Mouse (Mus musculus): ENCODE results near the gene BC107364. TPM values are rescaled to one million over a fixed set of nuclear protein-coding genes. Genes with fewer than 3 reads are reported as not detected.

BC107364 gene
- not detected for polyA plus RNA-seq (2017; shearing (Covaris generic))

DNA sequence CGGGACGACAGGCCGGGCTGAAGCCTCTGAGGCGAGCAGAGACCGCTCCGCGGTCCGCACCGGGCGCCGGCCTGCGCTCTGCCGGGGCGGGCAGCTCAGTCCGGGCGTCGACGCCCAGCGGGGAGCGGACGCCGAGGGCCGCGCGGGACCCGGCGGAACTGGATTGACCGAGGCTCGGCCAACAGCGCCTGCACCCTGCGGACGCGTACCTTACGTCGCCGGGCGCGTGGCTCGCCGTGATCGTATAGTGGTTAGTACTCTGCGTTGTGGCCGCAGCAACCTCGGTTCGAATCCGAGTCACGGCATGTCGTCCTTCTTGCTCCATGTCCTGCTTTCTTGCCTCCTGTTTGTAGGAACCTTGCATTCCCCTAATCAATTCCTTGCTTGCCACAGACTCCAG, at the start of gene BC107364:
BC107364 (minus strand) TSS at position 45 of the 400 bp plus-strand sequence.

Other genes with a start within 250 kb of the BC107364 start
- gene Bola1, start 232.6 kb downstream of the BC107364 start, polyA plus RNA-seq (2017; shearing (Covaris generic)) = 37.2 TPM
- not detected for gene Hist2h2ab, start 232.4 kb downstream of the BC107364 start, polyA plus RNA-seq (2017; shearing (Covaris generic))
- 5.7 TPM for gene Hist2h2ac, start 231.4 kb downstream of the BC107364 start, polyA plus RNA-seq (2017; shearing (Covaris generic))
- 4.3 TPM for gene Hist2h2be, start 231.2 kb downstream of the BC107364 start, polyA plus RNA-seq (2017; shearing (Covaris generic))
- 0.43 TPM for gene Hist2h3c2, start 213.2 kb downstream of the BC107364 start, polyA plus RNA-seq (2017; shearing (Covaris generic))
- gene Hist2h2aa2, start 212.0 kb downstream of the BC107364 start, polyA plus RNA-seq (2017; shearing (Covaris generic)) = 39.8 TPM
- 1.5 TPM for gene Hist2h2aa1, start 206.8 kb downstream of the BC107364 start, polyA plus RNA-seq (2017; shearing (Covaris generic))
- not detected for gene Hist2h3c1, start 205.6 kb downstream of the BC107364 start, polyA plus RNA-seq (2017; shearing (Covaris generic))
- 2.3 TPM for gene Hist2h4, start 189.0 kb downstream of the BC107364 start, polyA plus RNA-seq (2017; shearing (Covaris generic))
- gene Hist2h3b, start 183.7 kb downstream of the BC107364 start, polyA plus RNA-seq (2017; shearing (Covaris generic)) = 1.5 TPM
- 4.9 TPM for gene Hist2h2bb, start 182.6 kb downstream of the BC107364 start, polyA plus RNA-seq (2017; shearing (Covaris generic))
- gene Fcgr1, start 158.3 kb downstream of the BC107364 start, polyA plus RNA-seq (2017; shearing (Covaris generic)) = 0.43 TPM
- gene Hfe2, start 72.9 kb upstream of the BC107364 start, polyA plus RNA-seq (2017; shearing (Covaris generic)) = not detected
- 1,077 TPM for gene Txnip, start 105.7 kb upstream of the BC107364 start, polyA plus RNA-seq (2017; shearing (Covaris generic))
- not detected for gene Gm16253, start 124.7 kb upstream of the BC107364 start, polyA plus RNA-seq (2017; shearing (Covaris generic))
- gene Polr3gl, start 141.9 kb upstream of the BC107364 start, polyA plus RNA-seq (2017; shearing (Covaris generic)) = 25.2 TPM
- gene Ankrd34a, start 144.3 kb upstream of the BC107364 start, polyA plus RNA-seq (2017; shearing (Covaris generic)) = not detected
- 0.84 TPM for gene Lix1l, start 148.8 kb upstream of the BC107364 start, polyA plus RNA-seq (2017; shearing (Covaris generic))
- gene Rbm8a, start 177.6 kb upstream of the BC107364 start, polyA plus RNA-seq (2017; shearing (Covaris generic)) = 270 TPM
- gene Pex11b, start 183.1 kb upstream of the BC107364 start, polyA plus RNA-seq (2017; shearing (Covaris generic)) = 83.9 TPM
- gene Gm42957, start 183.2 kb upstream of the BC107364 start, polyA plus RNA-seq (2017; shearing (Covaris generic)) = 0.11 TPM
- 0.22 TPM for gene Itga10, start 193.3 kb upstream of the BC107364 start, polyA plus RNA-seq (2017; shearing (Covaris generic))
- gene Ankrd35, start 217.8 kb upstream of the BC107364 start, polyA plus RNA-seq (2017; shearing (Covaris generic)) = 0.39 TPM
- gene Pias3, start 244.1 kb upstream of the BC107364 start, polyA plus RNA-seq (2017; shearing (Covaris generic)) = 29.6 TPM